Mouse (Mus musculus) spleen, postnatal 0 days (tissue): ENCODE results near the gene Gja10. TPM values are rescaled to one million over a fixed set of nuclear protein-coding genes. Genes with fewer than 3 reads are reported as not detected.

Experiments used
- polyA plus RNA-seq: library from polyadenylated mRNA; unstranded; fragments of >200 nt; fragmentation: Nextera tagmentation; extraction: Ambion mirVana; gene quantifications from 2 replicates; pipeline ENCODE4 v1.2.1, GENCODE M21; 2015

Gja10 gene
- polyA plus RNA-seq, result not detected in 2 replicates

GRCm38 (mm10) chr4:32602660-32603059 lies at the start of gene Gja10:
Gene Gja10, minus strand, starts transcription at chr4:32602760.

GRCm38 (mm10) chr4:32615034-32615881 lies 12.7 kb upstream of the Gja10 start, which contains the start of gene Casp8ap2:
Gene Casp8ap2, plus strand, starts transcription at chr4:32615451.

Other genes with a start within 250 kb of the Gja10 start
- 43.3 and 46.3 TPM in 2 replicates for gene Casp8ap2, start 12.7 kb upstream of the Gja10 start, polyA plus RNA-seq
- gene Mdn1, start 54.4 kb upstream of the Gja10 start, polyA plus RNA-seq, result 9.2 and 12.3 TPM in 2 replicates
- gene Lyrm2, start 197.5 kb upstream of the Gja10 start, polyA plus RNA-seq, result 65.0 and 69.7 TPM in 2 replicates